Mouse (Mus musculus) fibroblast of lung, adult 2 months (primary cell): ENCODE data around the gene Paxx.

Experiments
- DNase-seq: peaks from one replicate; pipeline ENCODE4 v3.0.0-alpha.2; 2011; ENCODE audit warnings: low read depth

Paxx gene

GRCm38 (mm10) chr2:25408908-25409307 is 52.0 kb downstream of the Paxx start:
- DNase-seq = no peak
